Mouse (Mus musculus): ENCODE measurements around the gene Wasf2. TPM values are rescaled to one million over a fixed set of nuclear protein-coding genes. Genes with fewer than 3 reads are reported as not detected.

Wasf2 gene
- polyA plus RNA-seq, 1 experiment, result 62.0 TPM

GRCm38 (mm10) chr4:133108481-133109334, 21.6 kb upstream of the Wasf2 start:
- peak overlapping the region; percentile 18 for H3K4me3 ChIP-seq
- peak overlapping the region; percentile 26 for H3ac ChIP-seq (ENCODE audit: control insufficient read depth, insufficient read length)
- peak overlapping the region; percentile 86 for H3K4me2 ChIP-seq (ENCODE audit: low read depth)
- H3K36me3 ChIP-seq (ENCODE audit: control insufficient read depth, insufficient read depth), result no peaks in the 10 kb centered on the region
- TF ChIP-seq POLR2AphosphoS2 (IDR thresholded peaks at IDR 0.05; ENCODE audit: insufficient read length, low read depth) (no peak), MYOG (IDR thresholded peaks at IDR 0.05; ENCODE audit: control insufficient read depth in 1 of 3, insufficient read depth in 1 of 3, insufficient read length in 2 of 3, low read depth in 2 of 3) (peak in 2 of 3 experiments; percentile 19 to 57), TCF3 (IDR thresholded peaks at IDR 0.05; ENCODE audit: insufficient read length, low read depth) (no peak), MAX (IDR thresholded peaks at IDR 0.05; ENCODE audit: low read depth) (no peak), POLR2A (IDR thresholded peaks at IDR 0.05; ENCODE audit: insufficient read length, low read depth) (peak; percentile 30), MYOD1 (IDR thresholded peaks at IDR 0.05; ENCODE audit: control insufficient read depth in 1 of 3, insufficient read length in 2 of 3, low read depth in 2 of 3) (peak in 2 of 3 experiments; percentile 13 to 55), REST (IDR thresholded peaks at IDR 0.05; ENCODE audit: insufficient read depth, insufficient read length) (no peak)
- no peaks in the 10 kb centered on the region for H3K79me2 ChIP-seq (ENCODE audit: control insufficient read depth, insufficient read depth)
- H3K27me3 ChIP-seq (ENCODE audit: control insufficient read depth, insufficient read depth, insufficient read length), result no peaks in the 10 kb centered on the region

GRCm38 (mm10) chr4:133109335-133109801, 20.9 kb upstream of the Wasf2 start:
- H3K4me3 ChIP-seq, result peak overlapping the region; percentile 18
- no peaks in the 10 kb centered on the region for H3K27me3 ChIP-seq (ENCODE audit: control insufficient read depth, insufficient read depth, insufficient read length)
- H3K36me3 ChIP-seq (ENCODE audit: control insufficient read depth, insufficient read depth), result no peaks in the 10 kb centered on the region
- no peaks in the 10 kb centered on the region for H3K79me2 ChIP-seq (ENCODE audit: control insufficient read depth, insufficient read depth)
- peak overlapping the region; percentile 86 for H3K4me2 ChIP-seq (ENCODE audit: low read depth)
- H3ac ChIP-seq (ENCODE audit: control insufficient read depth, insufficient read length), result no peak overlapping the region
- no peak for TF ChIP-seq POLR2A (IDR thresholded peaks at IDR 0.05; ENCODE audit: insufficient read length, low read depth)
- TF ChIP-seq MYOG (IDR thresholded peaks at IDR 0.05; ENCODE audit: control insufficient read depth in 1 of 3, insufficient read depth in 1 of 3, insufficient read length in 2 of 3, low read depth in 2 of 3), result no peak
- no peak for TF ChIP-seq TCF12 (IDR thresholded peaks at IDR 0.05; ENCODE audit: insufficient read depth, poor library complexity, severe bottlenecking)
- TF ChIP-seq USF1 (IDR thresholded peaks at IDR 0.05; ENCODE audit: low read depth), result no peak
- TF ChIP-seq MAX (IDR thresholded peaks at IDR 0.05; ENCODE audit: low read depth), result no peak
- no peak for TF ChIP-seq TCF3 (IDR thresholded peaks at IDR 0.05; ENCODE audit: insufficient read length, low read depth)
- TF ChIP-seq SRF (IDR thresholded peaks at IDR 0.05; ENCODE audit: control insufficient read depth, insufficient read length, low read depth), result no peak
- no peak for TF ChIP-seq POLR2AphosphoS2 (IDR thresholded peaks at IDR 0.05; ENCODE audit: insufficient read length, low read depth)

- Histone ChIP-seq H3ac (ENCODE audit: control insufficient read depth, insufficient read length) (no peak overlapping the region), H3K4me2 (ENCODE audit: low read depth) (peak overlapping the region; percentile 54), H3K4me3 (no peak overlapping the region), H3K36me3 (ENCODE audit: control insufficient read depth, insufficient read depth) (no peaks in the 10 kb centered on the region), H3K79me2 (ENCODE audit: control insufficient read depth, insufficient read depth) (no peaks in the 10 kb centered on the region), H3K27me3 (ENCODE audit: control insufficient read depth, insufficient read depth, insufficient read length) (no peaks in the 10 kb centered on the region)
- TF ChIP-seq CEBPB (IDR thresholded peaks at IDR 0.05; ENCODE audit: insufficient read depth, poor library complexity, severe bottlenecking), result peak; percentile 71
- no peak for TF ChIP-seq POLR2AphosphoS2 (IDR thresholded peaks at IDR 0.05; ENCODE audit: insufficient read length, low read depth)
- peak in 2 of 3 experiments; percentile 83 to 94 for TF ChIP-seq MYOG (IDR thresholded peaks at IDR 0.05; ENCODE audit: control insufficient read depth in 1 of 3, insufficient read depth in 1 of 3, insufficient read length in 2 of 3, low read depth in 2 of 3)
- no peak for TF ChIP-seq POLR2A (IDR thresholded peaks at IDR 0.05; ENCODE audit: insufficient read length, low read depth)
- peak; percentile 72 for TF ChIP-seq TCF3 (IDR thresholded peaks at IDR 0.05; ENCODE audit: insufficient read length, low read depth)
- TF ChIP-seq TCF12 (IDR thresholded peaks at IDR 0.05; ENCODE audit: insufficient read depth, poor library complexity, severe bottlenecking), result peak; percentile 75
- TF ChIP-seq MYOD1 (IDR thresholded peaks at IDR 0.05; ENCODE audit: control insufficient read depth in 1 of 3, insufficient read length in 2 of 3, low read depth in 2 of 3), result peak; percentile 36 to 95 (median 89)
Observed at GRCm38 (mm10) chr4:133112175-133112838, 18.0 kb upstream of the Wasf2 start.

GRCm38 (mm10) chr4:133113351-133113882, 16.9 kb upstream of the Wasf2 start:
- peak in 1 of 3 experiments; percentile 72 for TF ChIP-seq MYOD1 (IDR thresholded peaks at IDR 0.05; ENCODE audit: control insufficient read depth in 1 of 3, insufficient read length in 2 of 3, low read depth in 2 of 3)
- TF ChIP-seq MYOG (IDR thresholded peaks at IDR 0.05; ENCODE audit: control insufficient read depth in 1 of 3, insufficient read depth in 1 of 3, insufficient read length in 2 of 3, low read depth in 2 of 3), result peak in 1 of 3 experiments; percentile 29
- no peak for TF ChIP-seq TCF12 (IDR thresholded peaks at IDR 0.05; ENCODE audit: insufficient read depth, poor library complexity, severe bottlenecking)
- no peaks in the 10 kb centered on the region for H3K36me3 ChIP-seq (ENCODE audit: control insufficient read depth, insufficient read depth)
- no peak overlapping the region for H3K4me3 ChIP-seq
- no peak overlapping the region for H3ac ChIP-seq (ENCODE audit: control insufficient read depth, insufficient read length)
- no peak overlapping the region for H3K4me2 ChIP-seq (ENCODE audit: low read depth)
- H3K79me2 ChIP-seq (ENCODE audit: control insufficient read depth, insufficient read depth), result no peaks in the 10 kb centered on the region
- H3K27me3 ChIP-seq (ENCODE audit: control insufficient read depth, insufficient read depth, insufficient read length), result no peaks in the 10 kb centered on the region

- no peaks in the 10 kb centered on the region for H3K36me3 ChIP-seq (ENCODE audit: control insufficient read depth, insufficient read depth)
- no peak overlapping the region for H3K4me3 ChIP-seq
- H3K4me2 ChIP-seq (ENCODE audit: low read depth), result no peak overlapping the region
- H3ac ChIP-seq (ENCODE audit: control insufficient read depth, insufficient read length), result no peak overlapping the region
- TF ChIP-seq REST (IDR thresholded peaks at IDR 0.05; ENCODE audit: insufficient read depth, insufficient read length) (no peak), SRF (IDR thresholded peaks at IDR 0.05; ENCODE audit: control insufficient read depth, insufficient read length, low read depth) (no peak), E2F4 (IDR thresholded peaks at IDR 0.05; ENCODE audit: insufficient read depth) (no peak), MYOD1 (IDR thresholded peaks at IDR 0.05; ENCODE audit: control insufficient read depth in 1 of 3, insufficient read length in 2 of 3, low read depth in 2 of 3) (peak in 1 of 3 experiments; percentile 19), MYOG (IDR thresholded peaks at IDR 0.05; ENCODE audit: control insufficient read depth in 1 of 3, insufficient read depth in 1 of 3, insufficient read length in 2 of 3, low read depth in 2 of 3) (no peak), TCF12 (IDR thresholded peaks at IDR 0.05; ENCODE audit: insufficient read depth, poor library complexity, severe bottlenecking) (no peak)
- H3K79me2 ChIP-seq (ENCODE audit: control insufficient read depth, insufficient read depth), result no peaks in the 10 kb centered on the region
- no peaks in the 10 kb centered on the region for H3K27me3 ChIP-seq (ENCODE audit: control insufficient read depth, insufficient read depth, insufficient read length)
Observed at GRCm38 (mm10) chr4:133114762-133115161, 15.5 kb upstream of the Wasf2 start.

Measured in myocyte (in vitro differentiated cells).